Mouse (Mus musculus) neural tube, embryonic 11.5 days (tissue): ENCODE measurements around the gene Rps7. TPM values are rescaled to one million over a fixed set of nuclear protein-coding genes. Genes with fewer than 3 reads are reported as not detected.

Experiments used
- ATAC-seq: fragments of 200-750 bp; cut with Nextera tagmentation; 2 replicates; pipeline ENCODE4 v1.8.0; 2017; ENCODE audit warnings: moderate number of reproducible peaks, mild to moderate bottlenecking, moderate TSS enrichment, moderate library complexity; ENCODE audit not compliant: insufficient read depth, low FRiP score, low TSS enrichment
- DNase-seq: peaks from one replicate; pipeline ENCODE4 v3.0.0-alpha.2; 2015; ENCODE audit warnings: low spot score
- H3K27ac ChIP-seq: fragments of 300-500 bp; sonication (generic); 2 replicates; pipeline ENCODE4 v1.5.1; 2014; ENCODE audit warnings: low read depth, mild to moderate bottlenecking, low read length
- H3K27me3 ChIP-seq: fragments of 300-500 bp; sonication (generic); 2 replicates; pipeline ENCODE4 v1.6.1; 2014; ENCODE audit warnings: mild to moderate bottlenecking, low read length, mixed read lengths; ENCODE audit not compliant: control insufficient read depth, insufficient read depth
- H3K36me3 ChIP-seq: fragments of 300-500 bp; sonication (generic); 2 replicates; pipeline ENCODE4 v1.6.1; 2014; ENCODE audit warnings: mild to moderate bottlenecking, low read length, moderate library complexity, mixed read lengths; ENCODE audit not compliant: control insufficient read depth, insufficient read depth
- H3K4me1 ChIP-seq: fragments of 300-500 bp; sonication (generic); 2 replicates; pipeline ENCODE4 v1.6.1; 2014; ENCODE audit warnings: low read length, mixed read lengths; ENCODE audit not compliant: control insufficient read depth, insufficient read depth
- H3K4me2 ChIP-seq: fragments of 300-500 bp; sonication (generic); 2 replicates; pipeline ENCODE4 v1.6.1; 2014; ENCODE audit warnings: low read depth, mild to moderate bottlenecking, moderate library complexity
- H3K4me3 ChIP-seq: fragments of 300-500 bp; sonication (generic); 2 replicates; pipeline ENCODE4 v1.5.1; 2014; ENCODE audit warnings: low read depth, low read length
- H3K9ac ChIP-seq: fragments of 300-500 bp; sonication (generic); 2 replicates; pipeline ENCODE4 v1.6.1; 2014; ENCODE audit warnings: mild to moderate bottlenecking, low read length
- H3K9me3 ChIP-seq: fragments of 300-500 bp; sonication (generic); 2 replicates; pipeline ENCODE4 v1.6.1; 2016; ENCODE audit warnings: low read length; ENCODE audit not compliant: control insufficient read depth
- WGBS: fragments of 180-500 bp; shearing (Covaris S2); extraction: QIAGEN DNeasy Blood & Tissue Kit; methylation state at CpG from one replicate; pipeline ENCODE4 v1.1.7; 2014; 5-methylcytosine and 5-hydroxymethylcytosine counted together
- microRNA-seq: library from miRNA; unstranded; fragments of <30 nt; microRNA quantifications from one replicate; pipeline ENCODE4, GENCODE M21; 2016
- polyA plus RNA-seq: library from polyadenylated mRNA; unstranded; fragments of >200 nt; fragmentation: Nextera tagmentation; extraction: Ambion mirVana; gene quantifications from 2 replicates; pipeline ENCODE4 v1.2.1, GENCODE M21; 2014

Rps7 gene
- polyA plus RNA-seq, 1 experiment from 2014 or later = 639 TPM

DNA sequence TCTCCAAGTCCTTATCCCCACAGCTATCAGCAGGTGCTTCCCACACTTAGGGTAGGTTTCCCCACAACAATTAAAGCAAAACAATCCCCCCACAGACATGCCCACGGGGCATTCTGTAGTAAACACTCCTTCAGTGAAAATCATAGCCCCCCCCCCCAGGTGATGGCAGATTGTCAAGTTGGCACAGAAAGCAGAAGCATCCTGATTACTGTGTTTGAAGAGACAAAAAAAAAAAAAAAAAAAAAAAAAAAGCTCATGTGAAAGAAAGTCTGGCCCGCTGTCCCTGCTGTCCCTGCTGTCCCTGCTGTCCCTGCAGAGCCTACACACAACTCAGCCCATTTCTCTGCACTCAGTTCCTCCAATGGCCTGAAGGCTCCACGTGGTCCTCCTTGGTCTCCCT, 51.7 kb downstream of the Rps7 start:
- DNase-seq (no peak), ATAC-seq (no peak)
- Histone ChIP-seq H3K4me3 (no peak overlapping the region), H3K36me3 (no peaks in the 10 kb centered on the region), H3K9me3 (no peaks in the 10 kb centered on the region), H3K9ac (no peak overlapping the region), H3K4me1 (no peaks in the 10 kb centered on the region), H3K27me3 (no peaks in the 10 kb centered on the region), H3K27ac (no peak overlapping the region), H3K4me2 (no peak overlapping the region)
- 68% methylated on average over 3 of the region's 3 CpGs for WGBS

DNA sequence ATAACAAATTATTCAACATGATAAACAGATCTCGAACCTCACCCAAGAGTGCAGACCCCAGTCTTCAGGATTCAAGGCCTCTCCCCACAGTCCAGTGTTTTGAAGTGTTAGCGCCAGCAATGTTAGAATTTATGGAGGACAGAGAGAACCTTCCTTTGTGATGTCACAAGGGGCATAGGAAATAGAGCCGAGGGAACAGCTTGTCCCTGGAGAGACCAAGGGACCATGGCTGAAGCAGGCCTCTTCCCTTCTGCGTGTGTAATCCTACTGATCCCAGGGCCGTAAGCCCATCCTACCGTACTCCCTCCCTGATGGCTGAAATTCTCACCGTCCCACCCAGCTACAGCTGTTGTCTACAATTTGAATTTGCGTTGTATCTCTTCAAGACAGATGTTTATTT, 53.3 kb downstream of the Rps7 start, which contains the start of gene Allc:
Gene Allc (minus strand): TSS at position 101 of the 400 bp plus-strand sequence.
- Histone ChIP-seq H3K4me1 (no peaks in the 10 kb centered on the region), H3K4me2 (no peak within 1 kb of the TSS), H3K4me3 (no peak within 1 kb of the TSS), H3K9ac (no peak within 1 kb of the TSS), H3K27ac (no peak within 1 kb of the TSS), H3K27me3 (no peaks in the 10 kb centered on the region), H3K36me3 (no peaks in the 10 kb centered on the region), H3K9me3 (no peaks in the 10 kb centered on the region)
- DNase-seq (no peak), ATAC-seq (no peak)
- 88% methylated on average over 8 of the region's 8 CpGs for WGBS

Small RNA genes lying within 50 kb of the gene (microRNA-seq; reads per million reads assigned to microRNA genes)
- not detected for gene Mir6937

Other genes starting within 250 kb of the Rps7 start
- 0.16 TPM in 1 of 2 replicates, not detected in the other for gene Dcdc2c, start 83.6 kb downstream of the Rps7 start, polyA plus RNA-seq
- not detected in 2 replicates for gene Allc, start 53.4 kb downstream of the Rps7 start, polyA plus RNA-seq
- gene Colec11, start 12.6 kb downstream of the Rps7 start, polyA plus RNA-seq = 0.16 and 0.39 TPM in 2 replicates
- 25.7 and 28.5 TPM in 2 replicates for gene Rnaseh1, start 13.6 kb upstream of the Rps7 start, polyA plus RNA-seq
- 43.8 and 48.8 TPM in 2 replicates for gene Adi1, start 39.3 kb upstream of the Rps7 start, polyA plus RNA-seq
- 36.7 and 38.7 TPM in 2 replicates for gene Trappc12, start 114.5 kb upstream of the Rps7 start, polyA plus RNA-seq
- gene Eipr1, start 115.8 kb upstream of the Rps7 start, polyA plus RNA-seq = 55.1 and 56.4 TPM in 2 replicates